Mouse (Mus musculus): ENCODE results near the gene Pianp.

- TF ChIP-seq CTCF (IDR thresholded peaks at IDR 0.05; ENCODE audit: low read depth, low read length) (no peak), GATA1 (IDR thresholded peaks at IDR 0.05; ENCODE audit: borderline replicate concordance, low read length) (no peak), GATA2 (IDR thresholded peaks at IDR 0.05; ENCODE audit: borderline replicate concordance, low read depth, low read length) (no peak)
These were observed at the start of gene Pianp for GRCm38 (mm10) chr6:124996551-124997501.

All from G1E (cell line).